Mouse (Mus musculus) C2C12 (cell line): ENCODE measurements around the gene Ppfibp1. TPM values are rescaled to one million over a fixed set of nuclear protein-coding genes. Genes with fewer than 3 reads are reported as not detected.

Experiments
- H3K27me3 ChIP-seq: one replicate; pipeline ENCODE4 v1.6.1; 2011; ENCODE audit not compliant: control insufficient read depth, insufficient read depth, insufficient read length
- H3K36me3 ChIP-seq: one replicate; pipeline ENCODE4 v1.6.1; 2011; ENCODE audit not compliant: control insufficient read depth, insufficient read depth
- H3K4me3 ChIP-seq: one replicate; pipeline ENCODE4 v1.5.1; 2011; ENCODE audit warnings: mild to moderate bottlenecking, control low read depth; ENCODE audit not compliant: poor library complexity, insufficient read depth, severe bottlenecking
- H3K79me2 ChIP-seq: one replicate; pipeline ENCODE4 v1.6.1; 2011; ENCODE audit not compliant: control insufficient read depth, insufficient read depth
- H3K79me3 ChIP-seq: one replicate; pipeline ENCODE4 v1.6.1; 2011; ENCODE audit warnings: low read depth, control low read depth
- H3ac ChIP-seq: one replicate; pipeline ENCODE3; 2011; ENCODE audit warnings: low read depth; ENCODE audit not compliant: control insufficient read depth, insufficient read length
- CEBPB ChIP-seq: IDR thresholded peaks from one replicate; pipeline ENCODE4 v1.6.1; 2011; ENCODE audit warnings: low read depth, mild to moderate bottlenecking, control low read depth, moderate library complexity
- CTCF ChIP-seq: IDR thresholded peaks from one replicate; pipeline ENCODE4 v1.5.1; 2011; ENCODE audit not compliant: control insufficient read depth, insufficient read depth, insufficient read length
- FOSL1 ChIP-seq: IDR thresholded peaks from one replicate; pipeline ENCODE4 v1.8.0; 2011; ENCODE audit warnings: mild to moderate bottlenecking, low read length; ENCODE audit not compliant: poor library complexity, insufficient read depth, severe bottlenecking
- MAX ChIP-seq: IDR thresholded peaks from one replicate; pipeline ENCODE4 v1.6.1; 2011; ENCODE audit warnings: mild to moderate bottlenecking, control low read depth
- MYOD1 ChIP-seq: IDR thresholded peaks from one replicate; pipeline ENCODE4 v1.6.1; 2011; ENCODE audit warnings: low read depth; ENCODE audit not compliant: control insufficient read depth, insufficient read length
- MYOG ChIP-seq: IDR thresholded peaks from one replicate; pipeline ENCODE4 v1.6.1; 2011; ENCODE audit not compliant: control insufficient read depth, insufficient read length; ENCODE audit errors: extremely low read depth
- USF1 ChIP-seq: IDR thresholded peaks from one replicate; pipeline ENCODE4 v1.6.1; 2011; ENCODE audit warnings: low read depth, mild to moderate bottlenecking, control low read depth, moderate library complexity
- polyA plus RNA-seq: library from polyadenylated mRNA; unstranded; fragments of >200 nt; fragmentation: generic; extraction: Trizol; gene quantifications from one replicate; pipeline ENCODE4 v1.2.1, GENCODE M21; 2012; ENCODE audit warnings: missing spikeins

The Ppfibp1 gene
- polyA plus RNA-seq, 1 experiment, result 61.1 TPM

DNA sequence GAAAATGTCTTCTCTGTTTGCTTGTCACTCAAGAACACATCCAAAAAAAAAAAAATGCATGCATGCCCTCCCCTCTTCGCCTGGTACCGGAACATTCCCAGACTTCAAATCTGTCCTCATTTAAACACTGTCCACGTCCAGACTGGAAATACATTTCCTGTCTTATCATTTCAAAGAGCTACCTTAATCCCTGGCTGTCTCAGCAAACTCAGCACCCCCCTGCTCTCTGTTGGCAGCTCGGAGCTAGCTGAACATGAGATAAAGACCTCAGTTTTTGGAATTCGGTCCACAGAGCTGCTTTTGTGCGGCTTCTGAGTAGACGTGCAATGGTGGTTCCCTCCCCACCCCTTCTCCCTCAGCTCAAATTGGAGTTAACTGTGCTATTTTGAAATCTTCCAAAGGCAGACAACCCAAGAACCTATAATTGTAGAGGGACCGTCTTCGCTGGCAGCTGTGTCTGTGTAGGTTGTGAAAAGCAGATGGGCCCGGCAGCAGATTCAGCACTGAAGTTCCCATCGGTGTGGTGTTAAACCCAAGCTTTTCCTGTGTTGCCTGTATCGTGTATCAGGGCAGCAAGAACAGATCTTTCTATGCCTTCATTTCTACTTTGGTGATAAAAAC lies 10.8 kb upstream of the Ppfibp1 start:
- Histone ChIP-seq H3ac (no peak overlapping the region), H3K4me3 (no peak overlapping the region), H3K79me3 (no peaks in the 10 kb centered on the region), H3K79me2 (no peaks in the 10 kb centered on the region), H3K36me3 (no peaks in the 10 kb centered on the region), H3K27me3 (no peaks in the 10 kb centered on the region)
- TF ChIP-seq MAX (no peak), CEBPB (no peak), MYOG (no peak), CTCF (no peak), FOSL1 (no peak), MYOD1 (no peak), USF1 (no peak)

DNA sequence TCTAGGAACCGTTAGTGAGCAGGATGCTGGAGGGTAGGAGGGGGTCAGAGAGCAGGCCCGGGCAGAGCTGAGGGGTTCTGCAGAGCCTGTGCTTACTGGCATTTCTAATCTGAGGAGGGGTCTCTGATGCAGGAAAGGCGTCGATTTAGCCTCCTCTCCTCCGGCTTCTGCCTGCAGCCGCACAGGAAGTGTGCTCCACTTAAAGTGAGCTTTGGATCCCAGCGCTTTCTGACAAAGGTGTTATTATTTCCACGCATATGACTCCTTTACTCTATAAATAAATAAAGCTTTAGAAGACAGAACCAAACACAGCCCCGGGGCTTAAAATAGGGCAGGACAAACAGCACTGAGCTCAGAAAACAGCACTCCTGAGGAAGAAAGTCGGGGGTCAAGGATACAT lies 9.4 kb upstream of the Ppfibp1 start:
- Histone ChIP-seq H3K79me2 (no peaks in the 10 kb centered on the region), H3K36me3 (no peaks in the 10 kb centered on the region), H3K79me3 (no peaks in the 10 kb centered on the region), H3ac (no peak overlapping the region), H3K4me3 (no peak overlapping the region), H3K27me3 (no peaks in the 10 kb centered on the region)
- no peak for TF ChIP-seq MAX
- TF ChIP-seq MYOD1, result no peak
- TF ChIP-seq FOSL1, result no peak
- no peak for TF ChIP-seq USF1
- TF ChIP-seq MYOG, result no peak
- TF ChIP-seq CTCF, result no peak
- TF ChIP-seq CEBPB, result no peak

DNA sequence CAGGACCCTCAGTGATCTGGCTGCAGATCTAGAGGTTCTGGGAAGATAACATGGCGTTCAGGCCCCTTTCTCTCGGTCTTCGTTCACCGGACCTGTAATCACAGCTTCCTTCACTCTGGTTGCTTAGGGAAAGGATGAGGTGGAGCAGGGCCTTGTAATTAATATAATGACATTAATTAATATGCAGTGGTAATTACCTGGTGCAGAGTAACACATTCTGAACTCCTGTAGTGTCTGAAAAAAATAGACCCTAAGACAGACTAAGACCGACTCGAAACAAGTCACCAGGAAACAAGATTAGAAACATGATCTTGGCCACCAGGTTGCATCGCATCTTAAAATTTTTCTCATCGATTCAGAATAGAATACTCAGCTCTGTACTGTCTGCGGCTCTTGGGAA lies 8.4 kb upstream of the Ppfibp1 start:
- H3K27me3 ChIP-seq, result no peaks in the 10 kb centered on the region
- H3ac ChIP-seq, result no peak overlapping the region
- H3K79me3 ChIP-seq, result no peaks in the 10 kb centered on the region
- no peaks in the 10 kb centered on the region for H3K36me3 ChIP-seq
- no peaks in the 10 kb centered on the region for H3K79me2 ChIP-seq
- no peak overlapping the region for H3K4me3 ChIP-seq
- no peak for TF ChIP-seq MYOG
- no peak for TF ChIP-seq USF1
- TF ChIP-seq CEBPB, result no peak
- no peak for TF ChIP-seq MYOD1
- no peak for TF ChIP-seq MAX
- no peak for TF ChIP-seq FOSL1
- no peak for TF ChIP-seq CTCF

DNA sequence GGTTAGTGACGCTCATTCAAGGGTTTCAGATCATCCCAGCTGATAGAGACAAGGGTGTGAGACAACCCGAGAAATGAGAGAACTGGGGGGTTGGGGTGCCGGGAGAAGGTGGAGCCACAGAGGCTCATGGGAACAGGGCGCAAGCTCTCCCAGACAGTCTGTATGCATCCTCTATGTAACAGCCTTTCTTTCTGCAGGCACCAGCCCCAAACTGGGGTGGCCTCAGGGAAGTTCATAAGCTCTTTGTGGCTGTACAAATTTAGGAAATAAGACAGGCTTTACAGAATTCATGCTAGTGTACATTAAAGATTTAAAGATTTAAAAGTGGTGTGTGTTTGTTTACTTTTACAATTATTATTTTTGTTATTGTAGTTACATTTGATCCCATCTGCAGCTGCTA lies 8.0 kb upstream of the Ppfibp1 start:
- H3K4me3 ChIP-seq, result no peak overlapping the region
- no peak overlapping the region for H3ac ChIP-seq
- no peaks in the 10 kb centered on the region for H3K79me3 ChIP-seq
- TF ChIP-seq MYOG (no peak), MYOD1 (no peak), CEBPB (no peak)
- H3K79me2 ChIP-seq, result no peaks in the 10 kb centered on the region
- H3K36me3 ChIP-seq, result no peaks in the 10 kb centered on the region
- no peaks in the 10 kb centered on the region for H3K27me3 ChIP-seq

DNA sequence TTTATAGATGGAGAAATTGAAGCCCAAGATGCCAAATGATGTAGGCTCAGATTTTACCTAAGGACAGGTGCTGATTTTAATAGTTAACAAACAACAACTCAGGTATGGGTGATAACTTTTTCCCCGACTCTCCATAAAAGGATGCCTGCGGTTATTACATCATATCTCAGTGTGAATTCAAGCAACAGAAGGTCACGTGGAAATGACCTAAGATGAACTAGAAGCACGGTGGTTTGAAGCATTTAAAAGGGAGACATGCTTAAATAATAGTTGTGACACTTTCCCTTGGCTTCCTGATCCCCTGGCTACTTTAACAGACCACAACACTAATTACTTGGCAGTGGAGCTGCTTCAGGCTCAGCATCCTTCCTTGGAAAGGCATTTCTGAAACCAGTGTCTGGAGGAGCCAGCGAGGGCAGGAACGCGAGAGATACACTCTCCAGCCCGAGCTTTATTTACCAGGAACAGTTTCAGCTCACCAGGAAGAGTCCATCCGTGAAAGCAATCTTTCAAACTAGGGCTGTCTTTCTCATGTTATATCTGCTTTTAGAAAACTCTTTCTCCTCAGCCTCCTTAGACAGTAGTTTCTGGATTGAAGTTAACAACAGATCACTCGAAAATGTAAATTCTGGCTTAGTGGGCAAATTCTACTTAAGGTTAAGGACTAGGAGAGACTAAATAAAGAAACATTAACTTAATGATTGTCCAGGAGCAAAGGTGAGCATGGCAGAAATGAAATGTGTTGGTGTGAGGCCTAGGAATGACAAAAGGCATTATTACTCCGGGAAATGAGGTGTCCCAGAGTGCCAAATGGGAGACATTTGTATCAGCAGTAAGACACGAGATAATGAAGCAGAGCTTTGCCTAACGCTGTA lies 6.2 kb upstream of the Ppfibp1 start:
- Histone ChIP-seq H3K4me3 (no peak overlapping the region), H3K79me2 (no peaks in the 10 kb centered on the region), H3K36me3 (no peaks in the 10 kb centered on the region), H3K27me3 (no peaks in the 10 kb centered on the region), H3ac (no peak overlapping the region), H3K79me3 (no peaks in the 10 kb centered on the region)
- TF ChIP-seq MAX (no peak), MYOG (no peak), CEBPB (no peak), CTCF (no peak), USF1 (no peak), MYOD1 (no peak), FOSL1 (no peak)

DNA sequence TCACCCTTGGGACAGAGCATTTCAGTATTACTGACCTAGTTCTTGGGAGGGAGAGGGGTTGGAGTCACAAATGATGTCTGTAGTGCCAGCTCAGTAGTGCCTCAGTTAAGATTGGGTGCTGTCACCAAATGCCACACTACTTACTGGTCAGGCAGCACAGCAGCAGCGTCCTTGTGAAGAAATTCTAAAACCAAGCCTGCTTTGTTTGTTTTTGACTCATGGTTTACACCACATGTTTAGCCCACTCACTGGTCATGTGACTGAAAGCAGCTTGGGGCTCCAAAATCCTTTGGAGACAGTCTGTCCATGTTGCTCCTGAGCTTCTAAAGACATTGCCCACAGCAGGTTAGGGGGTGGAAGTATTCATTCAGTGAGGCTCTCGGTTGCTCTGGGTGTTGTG lies 4.9 kb upstream of the Ppfibp1 start:
- Histone ChIP-seq H3K27me3 (no peaks in the 10 kb centered on the region), H3K79me2 (peaks cover 1% of the 10 kb centered on the region), H3K4me3 (no peak overlapping the region), H3K79me3 (no peaks in the 10 kb centered on the region), H3ac (no peak overlapping the region), H3K36me3 (no peaks in the 10 kb centered on the region)
- TF ChIP-seq CEBPB (no peak), MAX (peak; percentile 59), MYOD1 (no peak), MYOG (no peak), FOSL1 (no peak), USF1 (peak; percentile 96), CTCF (no peak)
